Mouse (Mus musculus): ENCODE measurements around the gene Lpar6.

Gene Lpar6

DNA sequence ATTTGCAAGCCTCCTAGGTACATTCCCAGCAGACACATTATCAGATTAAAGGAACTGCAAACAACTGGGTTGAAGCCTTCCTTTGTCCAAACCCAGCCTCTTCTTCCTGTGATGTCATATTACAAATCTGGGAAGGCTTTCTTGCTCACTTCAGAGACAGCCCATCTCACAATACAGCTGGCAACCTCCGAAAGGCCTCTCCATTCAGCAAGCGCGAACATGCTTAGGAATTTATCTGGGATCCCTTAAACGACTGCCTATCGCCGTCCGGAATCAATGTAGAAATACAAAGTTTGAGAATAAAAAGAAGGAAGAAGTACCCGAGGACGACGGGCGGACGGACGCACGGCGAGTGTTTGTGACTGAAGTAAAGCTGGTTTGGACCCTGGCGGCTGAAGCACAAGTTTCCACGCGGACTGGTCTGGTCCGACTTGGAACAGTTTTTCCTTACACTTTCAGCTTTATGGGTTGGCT, at the start of gene Lpar6:
TSS of gene Lpar6 (plus strand) at position 48 of the 474 bp plus-strand sequence.
- peak; percentile 54 to 63 for DNase-seq (ENCODE audit: low spot score in 2 of 2)

DNA sequence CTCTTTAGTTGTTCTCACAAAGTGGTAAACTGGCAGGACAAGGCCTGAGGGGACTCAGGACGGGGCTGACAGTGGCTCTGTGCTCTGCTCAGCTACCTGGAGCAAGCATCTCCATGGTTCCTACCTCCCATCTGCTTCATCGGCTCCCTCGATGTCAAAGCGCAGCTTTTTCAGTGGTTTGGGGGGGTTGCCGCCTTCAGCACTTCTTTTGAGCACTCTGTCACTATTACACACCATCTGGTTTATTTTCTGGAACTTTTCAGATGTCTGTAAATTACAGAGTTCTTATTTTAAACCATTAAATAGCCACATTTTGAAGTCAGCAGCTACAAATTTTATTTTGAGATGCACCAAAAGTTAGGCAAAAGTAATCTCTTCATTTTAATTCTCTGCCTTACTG, 38.6 kb upstream of the Lpar6 start:
- no peak for DNase-seq (ENCODE audit: low spot score in 2 of 2)

DNA sequence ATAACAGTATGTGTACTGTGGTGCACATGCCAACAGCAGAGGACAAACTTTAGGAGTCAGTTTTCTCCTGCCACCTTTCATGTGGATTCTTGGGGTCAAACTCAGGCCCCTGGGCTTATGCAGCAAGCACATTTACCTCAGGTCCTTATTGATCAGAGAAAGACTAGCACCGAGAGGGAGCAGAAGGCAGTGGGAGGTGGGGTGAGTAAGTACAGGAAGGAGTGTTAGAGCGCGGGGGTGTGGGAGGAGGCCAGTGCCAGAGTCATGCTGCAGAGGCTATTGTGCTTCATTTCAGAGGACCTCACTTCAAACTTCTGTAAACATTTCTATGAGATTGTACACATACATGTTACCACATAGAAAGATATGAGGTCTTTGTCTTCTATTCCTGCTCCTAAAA, 36.2 kb upstream of the Lpar6 start:
- DNase-seq (ENCODE audit: low spot score in 2 of 2) = no peak

DNA sequence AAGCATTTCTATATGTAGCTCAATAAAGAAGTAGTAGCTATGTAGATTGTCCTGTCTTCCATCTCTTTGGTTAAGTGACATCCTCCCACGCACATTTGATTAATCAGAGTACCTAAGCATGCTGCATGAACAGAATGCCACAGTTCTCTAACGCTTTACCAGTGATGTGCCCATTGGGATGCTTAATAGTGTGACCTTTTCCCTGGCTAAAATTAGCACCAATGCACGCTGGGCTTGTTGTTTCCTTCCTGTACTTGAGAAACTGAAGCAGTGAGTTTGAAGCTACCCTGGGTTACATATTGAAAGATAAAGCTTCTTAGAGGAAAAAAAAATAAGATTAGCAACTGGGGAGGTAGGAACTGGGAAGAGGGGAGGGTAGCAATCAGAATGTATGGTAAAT, 33.7 kb upstream of the Lpar6 start:
- DNase-seq (ENCODE audit: low spot score in 2 of 2) = no peak

DNA sequence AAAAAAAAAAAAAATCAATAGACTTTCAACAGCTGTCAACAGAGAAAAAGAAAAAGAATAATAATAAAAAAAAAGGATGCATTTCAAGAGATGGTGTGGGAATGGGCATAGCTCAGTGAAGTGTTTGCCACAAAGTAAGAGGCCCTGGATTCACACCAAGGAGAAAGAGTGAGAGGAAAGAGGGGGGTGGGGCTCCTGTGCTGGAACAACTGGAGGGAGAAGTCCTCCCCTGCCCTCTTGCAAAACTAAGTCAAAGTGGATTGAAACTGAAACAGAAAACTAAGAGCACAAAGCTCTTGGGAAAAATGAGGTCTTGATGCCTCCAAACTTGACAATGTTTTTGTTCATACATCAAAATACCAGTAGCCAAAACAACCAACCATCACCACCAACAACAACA, 28.4 kb upstream of the Lpar6 start:
- DNase-seq (ENCODE audit: low spot score in 2 of 2) = peak in 1 of 2 experiments; percentile 47

DNA sequence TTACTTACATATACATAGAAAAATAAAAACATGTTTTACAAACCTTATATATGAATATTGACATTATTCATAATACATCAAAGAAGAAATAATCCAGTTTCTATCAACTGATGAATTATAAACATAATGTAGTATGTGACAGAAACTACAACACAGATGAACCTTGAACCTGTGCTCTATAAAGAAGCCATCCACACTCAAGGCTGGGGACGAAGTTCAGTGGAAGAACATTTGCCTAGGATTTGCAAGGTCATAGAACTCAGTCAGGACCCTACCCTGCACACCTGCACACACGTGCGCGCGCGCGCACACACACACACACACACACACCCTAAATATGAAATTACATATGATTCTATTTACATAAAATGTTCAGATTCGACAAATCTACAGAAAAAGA, 27.5 kb upstream of the Lpar6 start:
- no peak for DNase-seq (ENCODE audit: low spot score in 2 of 2)

DNA sequence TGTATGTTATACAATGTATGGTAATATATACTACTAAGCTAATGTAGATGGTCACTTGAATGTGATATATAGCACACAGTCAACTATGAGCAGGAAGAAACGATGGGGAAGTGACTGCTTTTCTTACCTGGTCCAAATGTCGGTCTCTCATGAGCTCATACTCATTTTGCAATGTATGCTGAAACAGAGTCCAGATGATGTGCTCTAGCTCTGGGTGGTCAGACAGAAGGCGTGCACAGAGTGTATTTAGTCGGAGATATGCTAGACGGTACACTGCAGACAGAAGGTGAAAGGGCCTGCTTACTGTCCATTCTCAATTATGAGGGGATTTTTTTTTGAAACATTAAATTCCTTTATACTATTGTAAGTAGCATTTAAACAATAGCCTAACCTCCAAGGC, 26.2 kb upstream of the Lpar6 start:
- no peak for DNase-seq (ENCODE audit: low spot score in 2 of 2)

DNA sequence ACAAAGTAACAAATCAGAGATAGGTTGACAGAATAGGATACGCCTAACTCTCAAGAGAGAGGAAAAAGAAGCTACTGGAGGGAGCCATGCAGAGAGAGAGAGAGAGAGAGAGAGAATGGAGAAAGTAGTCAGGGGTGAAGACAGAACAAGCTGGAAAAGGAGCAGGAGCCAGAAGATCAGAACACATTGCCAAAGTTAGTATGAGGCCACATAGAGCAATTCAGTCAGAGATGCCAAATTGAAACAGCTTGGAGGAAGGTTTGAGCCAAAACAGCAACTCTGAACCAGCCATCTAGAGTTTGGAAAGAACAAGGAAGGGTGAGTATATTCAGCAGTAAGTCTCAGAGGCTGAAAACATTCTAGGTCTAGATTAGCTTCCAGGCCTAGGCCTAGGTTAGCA, 20.6 kb upstream of the Lpar6 start:
- DNase-seq (ENCODE audit: low spot score in 2 of 2) = no peak

DNA sequence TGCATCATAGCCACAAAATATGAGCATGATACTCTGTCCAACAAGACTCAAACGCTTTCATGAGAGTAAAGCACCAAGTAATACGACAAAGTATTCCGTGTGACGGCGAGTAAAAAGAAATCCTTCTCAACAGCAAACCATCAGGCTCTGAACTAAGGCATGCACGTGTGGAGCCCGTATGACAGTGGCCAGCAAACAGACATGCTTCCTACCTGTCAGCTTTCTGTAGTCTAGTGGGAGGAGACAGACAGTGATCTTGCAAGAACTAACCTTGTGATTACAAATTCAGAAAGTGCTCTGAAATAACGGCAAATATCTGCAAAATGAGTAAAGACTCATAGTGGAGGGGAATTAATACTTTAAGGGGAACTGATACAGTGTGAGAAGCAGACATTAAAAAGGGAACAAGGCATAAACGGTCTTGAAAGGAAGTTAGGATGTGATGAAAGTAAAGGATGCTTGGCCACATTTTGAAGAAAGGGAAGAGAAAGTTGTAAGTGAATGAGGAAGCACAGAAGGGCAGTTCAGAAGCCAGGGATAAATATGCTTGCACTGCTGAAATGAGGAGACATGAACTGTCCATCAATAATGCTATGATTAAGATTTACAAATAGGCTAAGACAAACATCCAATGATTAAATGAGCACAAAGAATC, 15.3 kb upstream of the Lpar6 start:
- DNase-seq (ENCODE audit: low spot score in 2 of 2) = no peak

DNA sequence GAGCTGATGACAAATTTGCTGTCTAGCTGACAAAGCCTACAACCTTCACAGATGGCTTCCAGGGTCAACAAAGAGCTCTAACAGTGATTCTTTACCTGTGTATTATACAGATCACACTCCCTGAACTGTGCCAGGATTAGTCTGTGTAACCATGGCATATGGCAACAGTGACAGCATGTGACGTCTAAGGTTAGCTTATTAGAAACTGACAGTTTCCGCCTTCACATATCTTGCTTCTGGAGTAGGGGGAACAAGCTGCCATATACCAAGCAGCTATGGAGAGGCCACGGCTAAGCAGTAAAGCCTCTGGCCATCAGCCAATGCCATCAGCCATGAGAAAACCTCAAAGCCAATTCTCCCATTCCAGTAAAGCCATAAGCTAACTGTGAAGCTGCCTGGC, 11.3 kb upstream of the Lpar6 start:
- no peak for DNase-seq (ENCODE audit: low spot score in 2 of 2)

DNA sequence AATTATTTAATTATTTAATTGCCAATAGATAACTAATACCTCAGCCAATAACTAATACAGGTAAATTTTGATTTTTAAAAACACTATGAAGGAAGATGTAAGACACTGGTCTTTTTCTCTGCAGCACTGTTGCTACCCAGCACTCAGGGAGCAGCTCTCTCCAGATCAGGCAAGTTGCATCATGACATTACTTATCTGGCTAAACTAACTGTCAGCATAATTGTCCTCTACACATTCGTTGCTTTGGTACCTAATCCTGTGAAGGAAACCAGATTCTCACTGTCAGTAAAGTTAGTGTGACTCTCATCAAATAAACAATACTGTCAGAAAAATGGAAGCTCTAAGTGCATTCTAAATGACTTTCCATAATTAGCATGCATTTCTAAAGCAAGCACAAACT, 10.8 kb upstream of the Lpar6 start:
- DNase-seq (ENCODE audit: low spot score in 2 of 2) = no peak

DNA sequence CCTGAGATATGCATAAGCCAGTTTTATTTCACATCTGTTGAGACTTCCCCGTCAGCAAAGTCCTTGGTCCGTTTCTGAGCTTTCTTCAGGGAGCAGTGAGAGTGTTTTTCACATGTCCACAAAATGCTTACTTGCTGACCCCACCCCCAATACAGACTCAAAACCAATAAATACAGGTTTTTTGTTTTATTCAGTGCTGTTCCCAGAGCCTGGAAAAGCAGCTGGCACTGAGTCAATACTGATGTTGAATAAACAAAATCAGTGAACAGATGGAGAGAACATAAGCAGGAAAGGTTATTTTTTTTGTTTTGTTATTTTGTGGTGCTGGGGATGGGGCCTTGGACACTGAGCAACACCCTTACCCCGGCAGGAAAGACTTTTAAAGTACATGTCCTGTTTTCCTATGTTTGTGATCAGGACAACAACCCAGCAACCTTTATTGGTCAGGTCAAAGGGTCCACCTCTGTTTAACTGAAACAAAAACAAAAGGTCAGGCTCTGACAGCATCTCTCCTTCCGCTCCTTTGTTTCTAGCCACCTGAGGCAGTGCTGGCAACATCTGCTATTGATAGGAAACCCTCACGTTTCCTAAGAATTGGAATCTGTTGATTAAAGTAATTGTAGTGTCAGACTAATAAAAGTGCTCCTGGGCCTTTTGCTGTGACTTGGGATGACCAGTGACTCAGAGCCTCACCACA, 6.3 kb upstream of the Lpar6 start:
- no peak for DNase-seq (ENCODE audit: low spot score in 2 of 2)

DNA sequence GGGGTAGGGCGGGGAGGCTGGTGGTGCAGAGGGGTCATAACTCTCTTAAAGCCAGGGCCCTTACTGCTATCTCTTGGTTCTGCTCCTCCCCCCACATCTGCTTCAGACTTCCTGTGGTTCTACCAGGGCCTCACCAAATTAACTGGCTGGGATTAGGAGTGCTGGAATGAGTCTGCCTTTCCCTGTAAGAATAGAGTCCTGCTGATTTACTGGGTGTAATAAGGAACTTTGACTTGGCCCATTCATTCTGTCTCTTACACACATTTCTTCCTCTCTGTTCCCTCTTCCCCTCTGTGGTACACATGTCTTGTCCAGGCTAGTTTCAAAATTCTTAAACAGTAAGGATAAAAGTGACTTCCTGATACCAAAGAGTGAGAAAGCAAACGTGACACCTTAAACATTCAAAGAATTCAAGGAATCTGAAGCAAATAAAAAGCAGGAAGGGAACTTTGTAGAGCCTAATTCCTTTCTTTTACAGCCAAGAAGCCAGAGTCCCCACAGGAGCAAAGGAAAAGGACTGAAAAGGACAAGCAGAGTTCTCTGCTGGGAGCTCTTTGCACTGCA, 3.1 kb upstream of the Lpar6 start:
- DNase-seq (ENCODE audit: low spot score in 2 of 2) = no peak

DNA sequence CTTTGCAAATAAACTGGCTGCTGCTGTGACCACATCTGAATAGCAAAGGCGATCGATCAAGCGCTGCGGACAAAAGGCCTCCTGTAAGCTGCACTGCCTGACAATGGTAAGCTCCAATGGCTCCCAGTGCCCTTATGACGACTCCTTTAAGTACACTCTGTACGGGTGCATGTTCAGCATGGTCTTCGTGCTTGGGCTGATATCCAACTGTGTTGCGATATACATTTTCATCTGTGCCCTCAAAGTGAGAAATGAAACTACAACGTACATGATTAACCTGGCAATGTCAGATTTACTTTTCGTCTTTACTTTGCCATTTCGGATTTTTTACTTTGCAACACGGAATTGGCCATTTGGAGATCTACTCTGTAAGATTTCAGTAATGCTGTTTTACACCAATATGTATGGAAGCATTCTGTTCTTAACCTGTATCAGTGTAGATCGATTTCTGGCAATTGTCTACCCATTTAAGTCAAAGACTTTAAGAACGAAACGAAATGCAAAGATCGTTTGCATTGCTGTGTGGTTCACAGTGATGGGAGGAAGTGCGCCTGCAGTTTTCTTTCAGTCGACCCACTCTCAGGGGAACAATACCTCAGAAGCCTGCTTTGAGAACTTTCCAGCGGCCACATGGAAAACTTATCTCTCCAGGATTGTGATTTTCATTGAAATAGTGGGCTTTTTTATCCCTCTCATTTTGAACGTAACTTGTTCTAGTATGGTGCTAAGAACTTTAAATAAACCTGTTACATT, 979 bp downstream of the Lpar6 start:
- peak; percentile 37 to 38 for DNase-seq (ENCODE audit: low spot score in 2 of 2)

DNA sequence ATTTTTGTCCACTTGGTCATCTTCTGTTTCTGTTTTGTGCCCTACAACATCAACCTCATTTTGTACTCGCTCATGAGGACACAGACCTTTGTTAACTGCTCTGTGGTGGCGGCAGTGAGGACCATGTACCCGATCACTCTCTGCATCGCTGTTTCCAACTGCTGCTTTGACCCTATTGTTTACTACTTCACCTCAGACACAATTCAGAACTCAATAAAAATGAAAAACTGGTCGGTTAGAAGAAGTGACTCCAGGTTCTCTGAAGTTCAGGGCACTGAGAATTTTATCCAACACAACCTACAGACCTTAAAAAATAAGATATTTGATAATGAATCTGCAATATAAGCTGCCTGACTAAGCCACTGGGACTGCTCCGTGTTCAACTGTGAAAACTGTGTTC, 1.6 kb downstream of the Lpar6 start:
- DNase-seq (ENCODE audit: low spot score in 2 of 2) = no peak

DNA sequence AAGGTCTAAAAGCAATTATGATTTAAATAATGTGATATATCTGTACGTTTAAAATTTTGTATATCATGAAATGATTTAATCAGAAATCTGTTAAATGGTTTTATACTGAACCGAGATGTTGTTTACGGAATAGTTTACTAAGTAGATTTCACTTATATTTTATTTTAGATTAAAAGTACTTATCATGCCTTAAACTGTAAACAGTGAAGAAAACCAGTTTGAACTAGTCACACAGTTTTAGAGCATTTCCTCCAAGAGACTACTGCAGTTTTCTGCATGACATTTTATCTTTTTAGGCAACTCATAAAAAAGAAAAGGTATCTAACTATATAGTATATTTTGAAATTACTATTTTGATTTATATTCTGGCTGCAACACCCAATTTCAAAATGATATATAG, 2.2 kb downstream of the Lpar6 start:
- no peak for DNase-seq (ENCODE audit: low spot score in 2 of 2)

DNA sequence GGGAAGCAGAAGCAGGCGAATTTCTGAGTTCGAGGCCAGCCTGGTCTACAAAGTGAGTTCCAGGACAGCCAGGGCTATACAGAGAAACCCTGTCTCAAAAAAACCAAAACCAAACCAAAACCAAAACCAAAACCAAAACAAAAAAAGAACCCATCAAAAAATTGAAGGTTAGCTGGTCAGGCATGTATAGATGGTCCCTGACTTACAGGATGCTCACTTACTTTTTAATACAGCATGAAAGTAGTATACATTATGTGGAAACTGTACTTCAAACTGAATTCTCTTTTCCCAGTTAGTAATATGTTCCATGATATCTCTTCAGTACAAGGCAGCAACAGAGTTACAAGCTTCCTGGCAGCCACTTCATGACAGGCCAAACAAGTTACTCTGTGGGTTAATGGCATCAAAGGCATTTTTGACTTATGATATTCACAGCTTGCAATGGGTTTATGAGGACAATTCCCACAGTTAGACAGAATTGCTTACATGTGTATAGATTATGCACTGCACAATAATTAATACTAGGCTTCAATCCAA, 6.4 kb downstream of the Lpar6 start:
- no peak for DNase-seq (ENCODE audit: low spot score in 2 of 2)

DNA sequence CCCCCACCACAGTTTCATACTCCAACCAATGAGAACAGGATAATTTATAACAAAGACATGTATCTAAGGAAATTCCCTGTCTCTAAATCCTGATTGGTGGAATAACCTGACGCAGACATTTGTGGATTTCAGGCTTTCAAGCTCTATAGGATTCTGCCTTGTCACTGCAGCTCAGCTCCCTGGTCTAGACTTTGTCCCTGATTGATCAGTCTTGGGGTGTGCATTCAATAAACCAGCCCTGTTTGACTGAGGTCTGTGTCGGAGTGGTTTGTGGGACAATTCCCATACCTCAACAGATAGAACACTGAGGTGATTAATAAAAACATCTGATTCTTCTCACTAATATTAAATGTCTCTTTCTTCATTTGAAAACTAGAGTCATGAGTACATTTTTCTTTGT, 12.4 kb downstream of the Lpar6 start:
- no peak for DNase-seq (ENCODE audit: low spot score in 2 of 2)

DNA sequence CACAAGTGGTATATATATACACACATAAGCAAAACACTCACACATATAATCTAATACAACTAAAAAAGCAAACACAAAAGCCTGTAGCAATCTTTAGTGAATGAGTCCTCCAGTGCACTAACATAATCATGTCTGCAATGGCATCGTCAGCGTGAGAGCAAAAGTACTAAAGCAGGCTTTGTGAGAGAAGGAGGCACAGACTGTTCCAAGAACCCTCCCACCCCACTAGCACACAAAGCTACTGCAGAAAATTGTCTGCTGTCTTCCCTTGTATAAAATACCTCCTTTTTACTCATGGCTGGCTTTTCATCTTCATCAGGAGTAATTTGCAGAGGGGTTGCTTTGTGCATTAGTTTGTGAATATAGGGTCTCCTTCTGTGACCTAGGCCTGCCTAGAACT, 14.6 kb downstream of the Lpar6 start:
- no peak for DNase-seq (ENCODE audit: low spot score in 2 of 2)

DNA sequence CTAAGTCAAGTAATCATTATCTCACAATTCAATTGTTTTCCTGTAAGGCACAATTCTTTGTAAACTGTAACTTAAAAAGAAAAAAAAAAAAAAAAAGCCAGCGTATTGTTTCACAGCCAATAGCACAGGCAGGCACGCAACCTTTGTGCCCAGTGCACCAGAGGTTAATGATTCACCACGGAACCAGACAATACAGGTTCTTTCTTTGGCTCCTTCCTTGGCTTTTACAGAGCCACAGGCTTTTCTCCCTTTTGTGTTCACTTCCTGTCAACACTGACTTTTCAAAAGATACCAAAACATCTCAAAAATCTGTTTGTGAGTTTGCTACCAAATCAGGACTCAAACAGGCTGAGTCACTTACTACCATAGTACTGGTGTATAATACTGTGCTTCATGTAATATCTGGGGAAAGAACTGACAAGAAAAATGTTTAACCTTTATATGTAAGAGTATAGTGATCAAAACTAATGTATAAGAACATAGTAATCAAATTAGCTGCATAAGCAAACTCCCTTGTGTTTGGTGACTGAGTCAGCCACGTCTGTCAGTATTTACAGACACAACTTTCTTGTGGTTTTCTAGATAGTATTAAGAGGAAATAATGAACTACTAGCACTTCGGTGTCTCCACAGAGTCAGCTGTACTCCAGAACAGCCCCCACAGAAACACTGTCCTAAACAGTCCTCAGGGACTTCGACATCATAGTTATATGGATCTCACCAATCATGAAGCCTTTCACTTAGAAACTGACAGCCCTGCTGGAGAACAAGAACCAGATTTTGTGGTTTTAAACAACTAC, 16.0 kb downstream of the Lpar6 start:
- peak in 1 of 2 experiments; percentile 31 for DNase-seq (ENCODE audit: low spot score in 2 of 2)

DNA sequence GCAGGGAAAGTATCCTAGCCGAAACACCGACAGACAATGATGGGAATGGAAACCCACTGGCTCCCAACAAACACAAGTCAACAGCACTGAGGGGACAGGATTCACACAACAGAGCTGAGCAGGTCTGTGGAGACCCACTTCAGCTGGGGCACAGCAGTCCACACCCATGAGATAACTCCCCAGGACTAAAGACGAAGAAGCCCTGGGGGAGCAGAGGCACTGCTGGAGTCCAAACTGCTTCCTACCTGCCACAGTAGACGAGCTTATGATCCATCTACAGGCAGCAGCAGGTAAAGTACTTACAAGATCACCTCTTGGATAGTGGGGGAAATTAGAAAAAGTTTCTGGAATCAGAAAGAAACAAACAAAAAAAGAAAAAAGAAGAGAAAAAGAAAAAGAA, 16.7 kb downstream of the Lpar6 start:
- DNase-seq (ENCODE audit: low spot score in 2 of 2) = no peak
